Mouse (Mus musculus): ENCODE data around the gene Ttc28. TPM values are rescaled to one million over a fixed set of nuclear protein-coding genes. Genes with fewer than 3 reads are reported as not detected.

Gene Ttc28
- polyA plus RNA-seq, 1 experiment: 5.5 TPM

DNA sequence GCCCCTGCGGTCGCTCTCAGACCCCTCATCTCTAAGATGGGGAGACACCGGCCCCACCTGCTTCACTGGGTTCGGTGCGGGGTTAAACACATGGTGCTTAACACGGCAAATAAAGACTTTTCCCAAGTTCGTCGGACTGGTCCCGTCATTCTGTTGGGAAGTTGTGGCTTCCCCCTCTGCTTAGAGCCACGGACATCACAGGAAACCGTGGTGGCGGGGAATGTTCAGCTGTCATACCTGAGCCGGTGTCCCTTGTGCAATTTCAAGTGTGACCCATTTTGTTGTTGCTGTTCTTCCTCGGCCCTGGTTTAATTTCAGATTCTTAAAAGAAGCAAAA, 451.5 kb downstream of the Ttc28 start:
- under 1% methylated on average over 14 of the region's 14 CpGs for WGBS
- no peak for TF ChIP-seq POLR2A (IDR thresholded peaks at IDR 0.05; ENCODE audit: borderline replicate concordance, insufficient read depth, low read length)
- no peak for TF ChIP-seq CTCF (IDR thresholded peaks at IDR 0.05; ENCODE audit: borderline replicate concordance, insufficient read depth, low read depth, low read length)

DNA sequence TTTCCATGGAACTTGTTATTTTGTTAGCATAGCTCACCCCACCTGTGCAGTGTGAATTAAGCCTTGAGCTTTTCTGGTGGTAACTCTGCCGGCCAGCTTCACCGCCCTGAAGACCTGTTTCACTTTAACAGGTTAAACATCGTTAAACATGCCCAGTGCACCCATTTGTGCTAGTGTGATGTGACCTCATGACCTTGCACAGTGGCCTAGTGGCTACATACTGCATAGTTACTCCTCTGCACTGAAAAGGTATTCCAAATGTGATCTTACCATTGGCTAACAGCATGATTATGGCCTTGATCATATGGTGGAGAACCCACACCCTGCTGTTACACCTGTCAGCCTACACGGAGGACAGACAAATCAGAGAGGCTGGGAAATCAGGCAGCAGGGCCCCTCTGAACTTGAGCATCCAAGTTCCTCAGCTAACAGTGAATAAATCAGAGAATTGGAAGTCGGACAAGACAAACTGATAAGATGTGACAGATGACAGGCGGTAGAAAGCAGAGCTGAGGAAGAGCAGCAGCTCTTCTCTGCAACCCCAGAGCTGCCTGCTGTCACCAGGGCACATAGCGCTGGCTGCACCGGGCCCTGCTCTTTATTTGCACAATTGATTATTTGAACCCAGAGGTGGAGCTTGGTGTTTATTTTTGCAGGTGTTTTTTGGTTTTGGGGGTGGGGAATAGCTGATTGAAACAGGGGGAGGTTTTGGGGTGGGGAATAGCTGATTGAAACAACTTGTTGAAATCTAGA, 456.5 kb downstream of the Ttc28 start:
- 57% methylated on average over 8 of the region's 8 CpGs for WGBS
- Histone ChIP-seq H3K4me1 (ENCODE audit: control insufficient read depth, insufficient read depth, low read length) (peaks cover 7% of the 10 kb centered on the region; the same call in 1 of the 2 replicates), H3K4me3 (replicated peaks; ENCODE audit: insufficient read depth, low read depth, low read length) (no peak overlapping the region), H3K27me3 (ENCODE audit: control insufficient read depth, insufficient read depth, low read length) (no peaks in the 10 kb centered on the region), H3K27ac (ENCODE audit: insufficient read depth, low read length) (no peak overlapping the region)
- DNase-seq: no peak
- no peak for TF ChIP-seq CTCF (IDR thresholded peaks at IDR 0.05; ENCODE audit: borderline replicate concordance, insufficient read depth, low read depth, low read length)
- no peak for TF ChIP-seq POLR2A (IDR thresholded peaks at IDR 0.05; ENCODE audit: borderline replicate concordance, insufficient read depth, low read length)

More for the DNA sequence above, 451.5 kb downstream of the Ttc28 start:
- no peak overlapping the region for H3K27ac ChIP-seq (ENCODE audit: insufficient read depth, low read length)
- peaks cover 7% of the 10 kb centered on the region; the same call in 1 of the 2 replicates for H3K4me1 ChIP-seq (ENCODE audit: control insufficient read depth, insufficient read depth, low read length)
- H3K27me3 ChIP-seq (ENCODE audit: control insufficient read depth, insufficient read depth, low read length): no peaks in the 10 kb centered on the region
- DNase-seq: no peak
- peak overlapping the region; percentile 74 for H3K4me3 ChIP-seq (replicated peaks; ENCODE audit: insufficient read depth, low read depth, low read length)

Other genes with a start within 250 kb of the Ttc28 start
- gene Noc4l, start 226.4 kb upstream of the Ttc28 start, polyA plus RNA-seq (2012; rRNA removed): 37.3 and 38.3 TPM in 2 replicates
- 20.8 and 25.2 TPM in 2 replicates for gene Ddx51, start 226.4 kb upstream of the Ttc28 start, polyA plus RNA-seq (2012; rRNA removed)
- gene Ep400, start 109.1 kb upstream of the Ttc28 start, polyA plus RNA-seq (2012; rRNA removed): 36.4 and 43.1 TPM in 2 replicates
- 26.5 and 28.8 TPM in 2 replicates for gene Pus1, start 99.1 kb upstream of the Ttc28 start, polyA plus RNA-seq (2012; rRNA removed)
- gene Ulk1, start 69.7 kb upstream of the Ttc28 start, polyA plus RNA-seq (2012; rRNA removed): 94.7 and 96.0 TPM in 2 replicates
- 21.6 and 24.4 TPM in 2 replicates for gene Hscb, start 40.0 kb upstream of the Ttc28 start, polyA plus RNA-seq (2012; rRNA removed)
- 2.2 and 3.3 TPM in 2 replicates for gene Chek2, start 39.8 kb upstream of the Ttc28 start, polyA plus RNA-seq (2012; rRNA removed)